Mouse (Mus musculus) ES-E14 (cell line): ENCODE measurements around the gene Cpne5. TPM values are rescaled to one million over a fixed set of nuclear protein-coding genes. Genes with fewer than 3 reads are reported as not detected.

ENCODE experiments used
- DNase-seq: peaks from one replicate; pipeline ENCODE4 v3.0.0-alpha.2; 2013; ENCODE audit warnings: low read depth, low spot score
- H3K27ac ChIP-seq: 2 replicates; pipeline ENCODE4 v1.5.1; 2012; ENCODE audit warnings: low read depth, mild to moderate bottlenecking, low read length, moderate library complexity, mixed read lengths; ENCODE audit not compliant: poor library complexity, insufficient read depth, severe bottlenecking
- H3K36me3 ChIP-seq: 2 replicates; pipeline ENCODE4 v1.6.1; 2012; ENCODE audit warnings: mild to moderate bottlenecking, low read length, moderate library complexity, mixed read lengths; ENCODE audit not compliant: control insufficient read depth, poor library complexity, insufficient read depth, severe bottlenecking
- H3K4me1 ChIP-seq, 2 experiments: fragments of 150-350 bp in 1 of 2; sonication (generic) in 1 of 2; 2 replicates each; pipeline ENCODE4 v1.6.1; 2012; ENCODE audit warnings: low read length in 2 of 2, mild to moderate bottlenecking in 1 of 2, mixed read lengths in 1 of 2; ENCODE audit not compliant: control insufficient read depth in 2 of 2, insufficient read depth in 2 of 2, poor library complexity in 1 of 2
- H3K4me3 ChIP-seq, 2 experiments: fragments of 150-350 bp in 1 of 2; sonication (generic) in 1 of 2; 2 replicates each; pipeline ENCODE4 v1.5.1; 2012; ENCODE audit warnings: low read length in 2 of 2, low read depth in 1 of 2, mild to moderate bottlenecking in 1 of 2, mixed read lengths in 1 of 2; ENCODE audit not compliant: insufficient read depth in 1 of 2, poor library complexity in 1 of 2, severe bottlenecking in 1 of 2
- H3K9ac ChIP-seq: 2 replicates; pipeline ENCODE4 v1.6.1; 2012; ENCODE audit warnings: low read depth, mild to moderate bottlenecking, low read length, mixed read lengths; ENCODE audit not compliant: poor library complexity, insufficient read depth, severe bottlenecking
- H3K9me3 ChIP-seq: fragments of 150-350 bp; sonication (generic); 2 replicates; pipeline ENCODE4 v1.6.1; 2012; ENCODE audit warnings: low read depth, mild to moderate bottlenecking, low read length; ENCODE audit not compliant: control insufficient read depth, insufficient read depth
- CHD2 ChIP-seq: IDR thresholded peaks from 2 replicates; pipeline ENCODE4 v1.6.1; 2014; ENCODE audit warnings: mild to moderate bottlenecking, low read depth, low read length, inconsistent platforms
- HCFC1 ChIP-seq: IDR thresholded peaks from 2 replicates; pipeline ENCODE4 v1.6.1; 2012; ENCODE audit warnings: low read length, inconsistent platforms, borderline replicate concordance; ENCODE audit not compliant: insufficient read depth
- MAFK ChIP-seq: IDR thresholded peaks from 2 replicates; pipeline ENCODE4 v1.6.1; 2014; ENCODE audit warnings: mild to moderate bottlenecking, low read depth, low read length, inconsistent platforms; ENCODE audit not compliant: insufficient read depth
- ZC3H11A ChIP-seq: IDR thresholded peaks from 2 replicates; pipeline ENCODE4 v1.6.1; 2012; ENCODE audit warnings: low read depth, mild to moderate bottlenecking, inconsistent platforms, low read length, borderline replicate concordance
- ZNF384 ChIP-seq: IDR thresholded peaks from 2 replicates; pipeline ENCODE4 v1.6.1; 2012; ENCODE audit warnings: low read depth, low read length, inconsistent platforms
- in situ Hi-C, 2 experiments: fragments of 600-800 bp; cut with MboI; formaldehyde crosslinking; loops; one replicate each; pipeline ENCODE4 v1.15.1; 2025; ENCODE audit warnings: low sequenced_read_pairs in 2 of 2, inconsistent platforms in 1 of 2; ENCODE audit not compliant: unreplicated experiment in 2 of 2
- total RNA-seq: library from RNA; depleted of rRNA; stranded (reverse); fragments of 300-350 nt; gene quantifications from 2 replicates; pipeline ENCODE4 v1.2.3, GENCODE M21; 2012

The Cpne5 gene
- total RNA-seq, 1 experiment, result 5.1 TPM

- Histone ChIP-seq H3K9me3 (no peaks in the 10 kb centered on the region), H3K36me3 (no peaks in the 10 kb centered on the region), H3K4me3 (no peak overlapping the region), H3K27ac (no peak overlapping the region), H3K9ac (no peak overlapping the region), H3K4me1 (peaks cover 4 to 9% of the 10 kb centered on the region in 2 experiments; a peak in 1 of 4 replicates)
- DNase-seq, result no peak
- in situ Hi-C loops, result no loop called here
- TF ChIP-seq ZNF384 (no peak), HCFC1 (no peak), ZC3H11A (no peak), MAFK (no peak), CHD2 (no peak)
Observed at GRCm38 (mm10) chr17:29173165-29173564, 64.8 kb downstream of the Cpne5 start.

GRCm38 (mm10) chr17:29172062-29172461, 65.9 kb downstream of the Cpne5 start:
- TF ChIP-seq ZC3H11A, result no peak
- TF ChIP-seq ZNF384, result no peak
- TF ChIP-seq MAFK, result no peak
- TF ChIP-seq HCFC1, result no peak
- no peak for TF ChIP-seq CHD2
- peaks cover 4 to 15% of the 10 kb centered on the region in 2 experiments; a peak in 1 of 4 replicates for H3K4me1 ChIP-seq
- no peak overlapping the region; the same call in 1 of the 2 replicates for H3K9ac ChIP-seq
- H3K9me3 ChIP-seq, result no peaks in the 10 kb centered on the region
- no peak for DNase-seq
- in situ Hi-C loops, result no loop called here
- no peaks in the 10 kb centered on the region for H3K36me3 ChIP-seq
- peak overlapping the region; percentile 42; the same call in 1 of the 2 replicates for H3K27ac ChIP-seq
- H3K4me3 ChIP-seq, result peak overlapping the region in 1 of 2 experiments; percentile 12; a peak in 1 of 4 replicates

GRCm38 (mm10) chr17:29171001-29171772, 66.8 kb downstream of the Cpne5 start:
- in situ Hi-C loops, result no loop called here
- Histone ChIP-seq H3K4me1 (peaks cover 4 to 18% of the 10 kb centered on the region in 2 experiments; a peak in 1 of 4 replicates), H3K9ac (peak overlapping the region; percentile 6; the same call in 1 of the 2 replicates), H3K4me3 (no peak overlapping the region), H3K36me3 (no peaks in the 10 kb centered on the region), H3K9me3 (no peaks in the 10 kb centered on the region), H3K27ac (no peak overlapping the region)
- TF ChIP-seq ZC3H11A (peak; percentile 63; the same call in 1 of the 2 replicates), CHD2 (no peak)
- DNase-seq, result peak; percentile 89

- in situ Hi-C loops, result no loop called here
Observed at GRCm38 (mm10) chr17:29170431-29171000, 67.5 kb downstream of the Cpne5 start.

More at GRCm38 (mm10) chr17:29170431-29171000, 67.5 kb downstream of the Cpne5 start:
- H3K4me1 ChIP-seq, result peaks cover 6 to 21% of the 10 kb centered on the region in 2 experiments; a peak in 1 of 4 replicates
- no peak overlapping the region for H3K4me3 ChIP-seq
- H3K27ac ChIP-seq, result no peak overlapping the region
- no peaks in the 10 kb centered on the region for H3K36me3 ChIP-seq
- no peak overlapping the region for H3K9ac ChIP-seq
- TF ChIP-seq ZC3H11A (no peak), HCFC1 (no peak), MAFK (no peak), CHD2 (no peak), ZNF384 (no peak)
- DNase-seq, result no peak
- H3K9me3 ChIP-seq, result no peaks in the 10 kb centered on the region
